Mouse (Mus musculus) lung, postnatal 0 days (tissue): Measurements from ENCODE around the gene Tas2r138. TPM values are rescaled to one million over a fixed set of nuclear protein-coding genes. Genes with fewer than 3 reads are reported as not detected.
A peak's percentile ranks its signal among the peaks of the same experiment; 100 is the strongest.
"Not testable (repeated sequence)": the region's sequence is repeated elsewhere in the genome, so short reads cannot be mapped to it uniquely, and the experiment has no call there.

Experiments used
- ATAC-seq: fragments of 200-750 bp; cut with Nextera tagmentation; 2 replicates; pipeline ENCODE4 v1.8.0; 2017; ENCODE audit warnings: moderate library complexity
- DNase-seq: peaks from one replicate; pipeline ENCODE4 v3.0.0-alpha.2; 2016; ENCODE audit warnings: low spot score
- H3K27ac ChIP-seq: fragments of 300-500 bp; sonication (generic); 2 replicates; pipeline ENCODE4 v1.5.1; 2014; ENCODE audit warnings: antibody characterized with exemption, mild to moderate bottlenecking, low read length, mixed read lengths
- H3K27me3 ChIP-seq: fragments of 300-500 bp; sonication (generic); replicated peaks from 2 replicates; pipeline ENCODE4 v1.6.1; 2014; ENCODE audit warnings: low read length, mixed read lengths; ENCODE audit not compliant: insufficient read depth
- H3K36me3 ChIP-seq: fragments of 300-500 bp; sonication (generic); 2 replicates; pipeline ENCODE4 v1.6.1; 2014; ENCODE audit warnings: low read length, mixed read lengths; ENCODE audit not compliant: insufficient read depth
- H3K4me1 ChIP-seq: fragments of 300-500 bp; sonication (generic); 2 replicates; pipeline ENCODE4 v1.6.1; 2014; ENCODE audit warnings: antibody characterized with exemption, low read depth, low read length, mixed read lengths; ENCODE audit not compliant: insufficient read depth
- H3K4me2 ChIP-seq: fragments of 300-500 bp; sonication (generic); replicated peaks from 2 replicates; pipeline ENCODE4 v1.6.1; 2014; ENCODE audit warnings: low read depth, mild to moderate bottlenecking, low read length, moderate library complexity, mixed read lengths
- H3K4me3 ChIP-seq: fragments of 300-500 bp; sonication (generic); 2 replicates; pipeline ENCODE4 v1.5.1; 2014; ENCODE audit warnings: low read depth, low read length
- H3K9ac ChIP-seq: fragments of 300-500 bp; sonication (generic); replicated peaks from 2 replicates; pipeline ENCODE4 v1.6.1; 2014; ENCODE audit warnings: low read depth, mild to moderate bottlenecking
- H3K9me3 ChIP-seq: fragments of 300-500 bp; sonication (generic); 2 replicates; pipeline ENCODE4 v1.6.1; 2016; ENCODE audit warnings: low read length, mixed read lengths
- CTCF ChIP-seq: IDR thresholded peaks from 2 replicates; pipeline ENCODE4 v1.5.1; 2016; ENCODE audit warnings: antibody characterized with exemption, mild to moderate bottlenecking
- EP300 ChIP-seq: IDR thresholded peaks from 2 replicates; pipeline ENCODE4 v1.6.1; 2016; ENCODE audit warnings: antibody characterized with exemption, mild to moderate bottlenecking, control low read depth
- WGBS: fragments of 180-500 bp; shearing (Covaris S2); extraction: QIAGEN DNeasy Blood & Tissue Kit; methylation state at CpG from one replicate; pipeline ENCODE4 v1.1.7; 2014; 5-methylcytosine and 5-hydroxymethylcytosine counted together
- polyA plus RNA-seq: library from polyadenylated mRNA; unstranded; fragments of >200 nt; fragmentation: Nextera tagmentation; extraction: Ambion mirVana; gene quantifications from 2 replicates; pipeline ENCODE4 v1.2.1, GENCODE M21; 2015

Tas2r138 gene
- polyA plus RNA-seq, 1 experiment from 2014 or later: not detected

DNA sequence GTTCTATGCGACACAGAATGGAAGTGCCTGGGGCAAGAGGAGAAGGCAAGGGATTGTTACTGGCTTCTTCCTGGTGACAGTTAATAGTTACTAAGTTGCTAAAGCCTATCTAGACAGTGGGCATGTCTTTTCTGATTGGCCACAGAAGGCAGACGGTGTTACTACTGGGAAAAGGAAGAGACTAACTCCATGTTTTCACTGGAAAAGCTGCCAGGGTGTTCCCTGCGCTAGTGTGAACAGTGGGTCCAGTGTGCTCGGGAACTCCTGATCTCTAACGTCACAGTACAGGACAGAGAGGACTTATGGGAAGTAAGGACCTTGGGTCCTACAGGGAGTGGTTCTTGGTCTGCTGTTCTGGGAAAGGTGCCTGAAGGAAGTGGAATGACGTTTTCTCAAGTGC lies 22.4 kb upstream of the Tas2r138 start:
- Histone ChIP-seq H3K36me3 (no peaks in the 10 kb centered on the region), H3K27me3 (no peaks in the 10 kb centered on the region), H3K9ac (no peak overlapping the region), H3K4me1 (no peaks in the 10 kb centered on the region), H3K4me2 (no peak overlapping the region), H3K4me3 (no peak overlapping the region), H3K9me3 (no peaks in the 10 kb centered on the region), H3K27ac (no peak overlapping the region)
- ATAC-seq: no peak
- DNase-seq: no peak
- TF ChIP-seq EP300: no peak
- TF ChIP-seq CTCF: no peak
- WGBS: 77% methylated on average over 6 of the region's 6 CpGs

DNA sequence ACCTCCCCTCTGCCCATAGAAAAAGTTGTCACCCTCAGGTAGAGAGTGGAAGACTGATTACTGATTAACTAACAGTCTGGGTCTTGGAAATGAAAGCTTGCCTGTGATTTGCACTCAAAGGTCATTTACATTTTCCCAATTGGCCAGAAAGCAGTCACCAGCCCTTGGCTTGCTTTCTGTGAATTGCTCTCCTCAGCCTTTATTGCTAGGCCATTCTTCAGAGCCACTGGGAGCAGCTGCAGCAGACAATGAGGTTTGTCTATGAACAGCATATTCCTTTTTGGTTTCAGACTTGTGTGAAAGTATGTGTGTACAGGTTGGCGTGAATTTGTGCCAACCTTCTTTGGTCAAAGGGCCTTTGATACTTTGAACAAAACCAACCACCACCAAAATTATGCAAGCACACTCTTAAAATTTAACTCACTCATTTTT lies 21.5 kb upstream of the Tas2r138 start:
- TF ChIP-seq CTCF (no peak), EP300 (no peak)
- H3K27ac ChIP-seq: no peak overlapping the region
- H3K36me3 ChIP-seq: no peaks in the 10 kb centered on the region
- ATAC-seq (no peak), DNase-seq (no peak)
- H3K4me1 ChIP-seq: no peaks in the 10 kb centered on the region
- no peaks in the 10 kb centered on the region for H3K27me3 ChIP-seq
- H3K9me3 ChIP-seq: no peaks in the 10 kb centered on the region
- no peak overlapping the region for H3K9ac ChIP-seq
- no peak overlapping the region for H3K4me2 ChIP-seq
- 65% methylated on average over 1 of the region's 1 CpGs for WGBS
- H3K4me3 ChIP-seq: no peak overlapping the region

DNA sequence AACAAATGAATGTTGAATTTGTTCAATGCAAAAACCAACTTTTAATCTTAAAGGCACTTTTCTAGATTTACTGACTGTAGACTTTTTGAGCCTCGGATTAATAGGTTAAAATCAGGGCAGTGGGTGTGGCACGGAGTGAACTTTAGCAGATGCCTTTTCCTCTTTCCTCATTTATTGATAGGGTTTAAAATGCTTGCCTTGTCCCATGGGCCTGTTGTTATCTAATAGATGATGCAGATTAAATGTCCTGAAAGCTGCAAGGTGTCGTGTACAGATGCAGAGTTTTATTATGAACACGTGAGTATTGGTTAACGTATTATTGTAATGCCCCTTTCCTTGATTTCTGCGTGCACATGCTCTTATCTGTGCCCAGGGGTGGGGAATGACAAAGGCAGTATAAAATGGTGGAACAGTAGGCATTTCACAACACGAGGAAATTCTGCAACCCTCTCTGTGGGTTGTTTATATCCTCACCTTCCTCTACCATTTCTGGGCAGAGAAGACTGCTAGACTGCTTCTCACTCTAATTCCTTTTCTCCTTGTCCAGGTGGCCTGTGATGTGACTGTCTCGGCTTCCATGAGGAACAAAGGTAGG lies 15.4 kb upstream of the Tas2r138 start, which contains the start of gene Mgam:
Gene Mgam (plus strand): TSS at position 426 of the 595 bp plus-strand sequence.
- no peaks in the 10 kb centered on the region for H3K36me3 ChIP-seq
- no peaks in the 10 kb centered on the region for H3K9me3 ChIP-seq
- 69% methylated on average over 8 of the region's 8 CpGs for WGBS
- H3K27me3 ChIP-seq: no peaks in the 10 kb centered on the region
- H3K4me1 ChIP-seq: no peaks in the 10 kb centered on the region
- H3K9ac ChIP-seq: no peak within 1 kb of the TSS
- no peak for TF ChIP-seq CTCF
- TF ChIP-seq EP300: no peak
- H3K27ac ChIP-seq: no peak within 1 kb of the TSS
- DNase-seq (no peak), ATAC-seq (no peak)
- H3K4me2 ChIP-seq: no peak within 1 kb of the TSS
- no peak within 1 kb of the TSS for H3K4me3 ChIP-seq

DNA sequence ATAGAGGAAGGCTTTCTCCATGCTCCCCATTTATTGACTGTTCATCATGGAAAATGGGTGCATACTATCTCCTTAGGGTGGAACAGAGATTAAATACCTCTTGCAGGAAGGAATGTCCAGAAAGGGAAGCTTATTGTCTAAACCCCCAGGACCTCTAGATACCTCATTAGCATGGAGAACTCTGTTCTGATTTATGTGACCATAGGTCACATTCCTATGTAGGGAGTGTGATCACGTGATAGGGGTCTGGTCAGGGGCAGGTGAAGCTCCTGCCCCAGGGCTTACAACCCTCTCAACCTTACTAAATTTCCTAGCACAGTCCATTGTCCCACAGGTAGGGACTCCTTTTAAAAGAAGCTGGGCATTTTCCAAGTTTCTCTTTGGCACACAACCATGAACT lies 13.0 kb upstream of the Tas2r138 start:
- Histone ChIP-seq H3K4me3 (no peak overlapping the region), H3K4me2 (no peak overlapping the region), H3K9ac (no peak overlapping the region), H3K27me3 (no peaks in the 10 kb centered on the region), H3K36me3 (no peaks in the 10 kb centered on the region), H3K4me1 (no peaks in the 10 kb centered on the region), H3K27ac (no peak overlapping the region), H3K9me3 (no peaks in the 10 kb centered on the region)
- TF ChIP-seq CTCF (no peak), EP300 (no peak)
- ATAC-seq (no peak), DNase-seq (no peak)
- 32% methylated on average over 1 of the region's 1 CpGs for WGBS

- no peaks in the 10 kb centered on the region for H3K36me3 ChIP-seq
- TF ChIP-seq CTCF (peak; percentile 75), EP300 (no peak)
- no peak overlapping the region for H3K4me3 ChIP-seq
- H3K4me2 ChIP-seq: no peak overlapping the region
- H3K27me3 ChIP-seq: no peaks in the 10 kb centered on the region
- WGBS: 11% methylated on average over 2 of the region's 2 CpGs
- H3K27ac ChIP-seq: no peak overlapping the region
- no peak for ATAC-seq
- DNase-seq: peak; percentile 70
- no peaks in the 10 kb centered on the region for H3K9me3 ChIP-seq
- H3K4me1 ChIP-seq: no peaks in the 10 kb centered on the region
- H3K9ac ChIP-seq: no peak overlapping the region
Observed at GRCm38 (mm10) chr6:40617965-40618364, 4.9 kb upstream of the Tas2r138 start.

GRCm38 (mm10) chr6:40610244-40610643 lies 2.9 kb downstream of the Tas2r138 start:
- DNase-seq: no peak
- Histone ChIP-seq H3K9me3 (no peaks in the 10 kb centered on the region), H3K4me2 (no peak overlapping the region), H3K36me3 (no peaks in the 10 kb centered on the region), H3K4me3 (no peak overlapping the region), H3K27ac (no peak overlapping the region), H3K27me3 (no peaks in the 10 kb centered on the region), H3K9ac (no peak overlapping the region), H3K4me1 (no peaks in the 10 kb centered on the region)
- no peak for ATAC-seq
- 63% methylated on average over 8 of the region's 8 CpGs for WGBS
- TF ChIP-seq CTCF: no peak
- TF ChIP-seq EP300: no peak

- no peak for ATAC-seq
- Histone ChIP-seq H3K9me3 (no peaks in the 10 kb centered on the region), H3K9ac (no peak overlapping the region), H3K4me3 (no peak overlapping the region), H3K4me2 (no peak overlapping the region), H3K4me1 (no peaks in the 10 kb centered on the region), H3K36me3 (no peaks in the 10 kb centered on the region), H3K27ac (no peak overlapping the region), H3K27me3 (no peaks in the 10 kb centered on the region)
- DNase-seq: no peak
- no peak for TF ChIP-seq EP300
- TF ChIP-seq CTCF: no peak
Observed at GRCm38 (mm10) chr6:40607431-40607830, 5.7 kb downstream of the Tas2r138 start.

DNA sequence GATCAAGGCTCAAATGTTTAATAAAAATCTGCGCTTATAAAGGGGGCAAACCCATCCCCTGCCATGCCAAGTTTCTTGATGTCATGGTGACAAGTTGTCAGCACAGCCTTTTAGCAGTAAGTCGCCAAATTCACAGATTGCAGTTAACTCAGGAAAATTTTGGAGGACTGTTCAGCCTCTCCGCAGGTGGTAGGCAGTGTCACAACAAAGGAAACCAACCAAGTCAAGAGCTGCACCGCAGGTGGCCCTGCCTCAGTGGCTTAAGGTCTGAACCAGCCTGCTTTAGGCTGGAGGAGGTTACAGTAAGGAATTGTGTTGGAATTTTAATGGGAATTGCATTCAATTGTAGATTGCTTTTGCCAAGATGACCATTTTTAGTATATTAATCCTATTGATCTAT lies 14.6 kb downstream of the Tas2r138 start:
- not testable (repeated sequence) for H3K4me1 ChIP-seq, DNase-seq, H3K36me3 ChIP-seq, H3K27me3 ChIP-seq, H3K4me3 ChIP-seq, H3K4me2 ChIP-seq, H3K27ac ChIP-seq, H3K9me3 ChIP-seq, H3K9ac ChIP-seq, ATAC-seq
- WGBS: 31% methylated on average over 4 of the region's 4 CpGs
